Mouse (Mus musculus): ENCODE measurements around the gene Cdkn2d. TPM values are rescaled to one million over a fixed set of nuclear protein-coding genes. Genes with fewer than 3 reads are reported as not detected.
A peak's percentile ranks its signal among the peaks of the same experiment; 100 is the strongest.

Cdkn2d gene
- total and polyA plus RNA-seq, 2 experiments from 2014 or later, result 115 to 134 TPM

DNA sequence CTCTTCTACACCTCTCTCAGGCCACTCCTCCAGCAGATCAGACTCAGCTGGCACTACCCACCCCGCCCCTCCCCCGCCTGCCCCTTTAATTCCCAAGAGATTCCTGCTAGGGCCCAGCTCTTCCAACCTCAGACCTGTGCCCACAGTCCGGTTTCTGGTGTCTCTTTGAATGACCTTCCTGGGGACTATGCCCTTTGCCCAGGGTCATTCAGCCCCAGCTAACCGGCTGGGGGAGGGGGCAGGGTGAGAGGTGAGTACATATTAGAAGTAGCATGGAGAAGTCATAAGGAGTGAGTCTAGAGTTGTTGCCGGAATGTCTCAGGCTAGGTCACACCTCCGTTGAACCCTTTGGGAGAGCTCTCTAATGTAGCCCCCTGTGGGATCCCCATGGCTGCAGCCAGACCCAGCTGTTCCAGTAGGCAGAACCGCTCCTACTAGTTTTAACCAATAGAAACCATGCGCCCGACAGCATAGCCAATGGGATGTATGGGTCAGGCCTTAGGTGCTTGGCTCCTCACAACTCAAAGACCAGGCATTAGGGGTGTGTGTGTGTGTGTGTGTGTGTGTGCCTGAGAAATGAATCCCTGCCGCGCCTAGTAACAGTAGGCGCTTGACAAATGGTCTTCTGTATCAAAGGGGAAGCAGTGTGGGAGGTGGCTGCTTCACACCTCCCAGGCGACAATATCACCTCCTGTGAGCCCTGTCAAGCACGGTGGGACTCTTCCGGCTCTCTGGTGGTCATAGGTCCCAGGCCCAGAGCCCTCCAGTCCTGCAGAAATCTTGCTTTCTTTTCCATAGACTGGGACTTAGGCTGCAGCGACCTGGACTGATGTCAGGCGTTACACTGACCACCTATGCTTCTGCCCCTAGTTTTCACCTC, 41.3 kb downstream of the Cdkn2d start:
- ATAC-seq, result no peak
- no peak for TF ChIP-seq CTCF (IDR thresholded peaks at IDR 0.05; ENCODE audit: low read depth)
- H3K4me2 ChIP-seq (ENCODE audit: low read depth, low read length), result no peak overlapping the region
- H3K4me3 ChIP-seq (ENCODE audit: low read length), result no peak overlapping the region
- H3K27me3 ChIP-seq (ENCODE audit: insufficient read depth, low read length), result peaks cover 29% of the 10 kb centered on the region
- H3K9ac ChIP-seq (replicated peaks; ENCODE audit: low read length), result no peak overlapping the region
- H3K36me3 ChIP-seq (ENCODE audit: insufficient read depth, low read length), result no peaks in the 10 kb centered on the region
- H3K27ac ChIP-seq, result no peak overlapping the region
- no peaks in the 10 kb centered on the region for H3K4me1 ChIP-seq (ENCODE audit: insufficient read depth, low read length)
- no peaks in the 10 kb centered on the region for H3K9me3 ChIP-seq (ENCODE audit: low read length)
- WGBS, result 35% methylated on average over 17 of the region's 17 CpGs
- DNase-seq (ENCODE audit: low spot score), result no peak

DNA sequence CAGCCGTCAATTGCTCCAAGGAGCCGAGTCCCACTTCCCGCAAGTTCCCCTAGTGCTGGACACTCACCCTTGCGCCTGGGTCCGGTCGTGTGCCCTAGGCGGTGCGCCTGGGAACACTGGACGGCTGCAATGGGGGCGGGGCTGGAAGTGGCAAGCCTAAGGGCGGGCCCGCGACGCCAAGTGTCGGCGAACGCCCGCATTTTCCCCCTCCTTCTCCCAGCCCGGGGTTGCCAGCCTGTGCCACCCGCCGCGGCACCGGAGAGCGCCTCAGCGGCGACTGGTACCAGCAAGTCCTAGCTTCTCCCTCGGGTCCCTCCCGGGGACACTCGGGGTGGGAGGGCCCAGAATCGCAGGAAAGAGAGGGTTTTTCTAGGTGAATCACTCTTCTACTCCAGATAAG, 42.9 kb downstream of the Cdkn2d start, which contains the start of gene S1pr5:
Gene S1pr5 (minus strand): TSS at position 118 of the 400 bp plus-strand sequence.
- no peaks in the 10 kb centered on the region for H3K36me3 ChIP-seq (ENCODE audit: insufficient read depth, low read length)
- WGBS, result 2% methylated on average over 28 of the region's 30 CpGs
- no peak within 1 kb of the TSS for H3K9ac ChIP-seq (replicated peaks; ENCODE audit: low read length)
- no peak for TF ChIP-seq CTCF (IDR thresholded peaks at IDR 0.05; ENCODE audit: low read depth)
- H3K4me1 ChIP-seq (ENCODE audit: insufficient read depth, low read length), result no peaks in the 10 kb centered on the region
- DNase-seq (ENCODE audit: low spot score), result no peak
- no peaks in the 10 kb centered on the region for H3K9me3 ChIP-seq (ENCODE audit: low read length)
- 0 out of 2 replicates have a peak within 1 kb of the TSS, but pooled peaks have one; percentile 4 for H3K4me3 ChIP-seq (ENCODE audit: low read length)
- no peak for ATAC-seq
- peaks cover 37% of the 10 kb centered on the region for H3K27me3 ChIP-seq (ENCODE audit: insufficient read depth, low read length)
- H3K4me2 ChIP-seq (ENCODE audit: low read depth, low read length), result peak within 1 kb of the TSS; percentile 35
- H3K27ac ChIP-seq, result no peak within 1 kb of the TSS

GRCm38 (mm10) chr9:21246342-21246741, 44.9 kb downstream of the Cdkn2d start:
- Histone ChIP-seq H3K4me3 (ENCODE audit: low read length) (no peak overlapping the region), H3K27me3 (ENCODE audit: insufficient read depth, low read length) (peaks cover 46% of the 10 kb centered on the region), H3K4me2 (ENCODE audit: low read depth, low read length) (no peak overlapping the region), H3K4me1 (ENCODE audit: insufficient read depth, low read length) (no peaks in the 10 kb centered on the region), H3K27ac (no peak overlapping the region), H3K36me3 (ENCODE audit: insufficient read depth, low read length) (no peaks in the 10 kb centered on the region), H3K9ac (replicated peaks; ENCODE audit: low read length) (no peak overlapping the region), H3K9me3 (ENCODE audit: low read length) (no peaks in the 10 kb centered on the region)
- no peak for TF ChIP-seq CTCF (IDR thresholded peaks at IDR 0.05; ENCODE audit: low read depth)
- DNase-seq (ENCODE audit: low spot score) (no peak), ATAC-seq (no peak)
- WGBS, result 80% methylated on average over 1 of the region's 1 CpGs

DNA sequence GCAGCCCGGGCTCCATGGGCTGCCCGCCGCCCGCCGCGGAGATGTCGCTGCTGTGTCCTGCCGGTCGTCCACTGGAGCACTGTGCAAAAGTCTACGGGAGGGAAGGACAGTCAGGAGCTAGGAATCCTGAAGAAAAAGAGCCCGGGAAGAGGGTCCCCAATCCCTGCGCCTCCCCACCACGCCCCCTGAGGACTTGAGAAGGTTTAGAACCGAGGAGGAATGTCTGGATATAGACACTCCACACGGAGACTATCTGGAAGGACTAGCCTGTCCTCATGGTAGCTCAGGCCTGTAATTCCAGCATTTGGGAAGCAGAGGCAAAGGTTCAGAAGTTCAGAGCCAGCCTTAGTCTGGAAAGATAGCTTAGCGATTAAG, 46.1 kb downstream of the Cdkn2d start:
- no peak for DNase-seq (ENCODE audit: low spot score)
- H3K27me3 ChIP-seq (ENCODE audit: insufficient read depth, low read length), result peaks cover 46% of the 10 kb centered on the region
- 2% methylated on average over 8 of the region's 16 CpGs for WGBS
- ATAC-seq, result no peak
- peak overlapping the region; percentile 80 for H3K4me2 ChIP-seq (ENCODE audit: low read depth, low read length)
- peak overlapping the region; percentile 52; the same call in 1 of the 2 replicates for H3K9ac ChIP-seq (replicated peaks; ENCODE audit: low read length)
- no peaks in the 10 kb centered on the region for H3K36me3 ChIP-seq (ENCODE audit: insufficient read depth, low read length)
- no peaks in the 10 kb centered on the region for H3K4me1 ChIP-seq (ENCODE audit: insufficient read depth, low read length)
- H3K9me3 ChIP-seq (ENCODE audit: low read length), result no peaks in the 10 kb centered on the region
- TF ChIP-seq CTCF (IDR thresholded peaks at IDR 0.05; ENCODE audit: low read depth), result no peak
- peak overlapping the region; percentile 47 for H3K4me3 ChIP-seq (ENCODE audit: low read length)
- peak overlapping the region; percentile 67; the same call in 1 of the 2 replicates for H3K27ac ChIP-seq

DNA sequence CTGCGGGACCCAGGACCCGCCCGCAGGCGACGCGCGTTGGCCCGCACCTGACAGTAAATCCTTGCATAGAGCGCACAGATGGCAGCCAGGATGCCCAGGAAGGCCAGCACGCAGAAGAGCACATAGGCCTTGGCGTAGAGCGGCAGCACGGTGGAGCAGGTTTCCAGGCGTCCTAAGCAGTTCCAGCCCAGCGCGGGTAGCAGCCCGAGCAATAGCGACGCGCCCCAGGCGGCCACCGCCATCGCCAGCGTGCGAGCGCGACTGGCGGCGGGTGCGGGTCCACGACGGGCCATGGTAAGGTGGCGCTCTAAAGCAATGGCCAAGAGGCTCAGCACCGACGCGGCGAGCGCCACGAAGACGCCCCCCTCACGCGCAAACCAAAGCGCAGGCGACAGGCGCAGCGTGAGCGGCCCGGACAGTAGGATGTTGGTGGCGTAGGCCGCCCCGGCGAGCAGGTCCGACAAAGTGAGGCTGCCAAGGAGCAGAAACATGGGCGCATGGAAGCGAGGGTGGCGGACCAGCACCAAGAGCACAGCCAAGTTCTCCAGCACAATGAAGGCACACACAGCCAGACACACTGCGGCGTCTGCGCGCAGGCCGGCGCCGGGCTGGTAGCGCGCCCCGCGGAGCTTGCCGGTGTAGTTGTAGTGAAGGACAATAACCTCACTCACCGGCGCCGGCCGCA, 46.6 kb downstream of the Cdkn2d start:
- H3K36me3 ChIP-seq (ENCODE audit: insufficient read depth, low read length), result no peaks in the 10 kb centered on the region
- H3K4me3 ChIP-seq (ENCODE audit: low read length), result peak overlapping the region; percentile 47
- peak overlapping the region; percentile 67 for H3K27ac ChIP-seq
- H3K9me3 ChIP-seq (ENCODE audit: low read length), result no peaks in the 10 kb centered on the region
- H3K9ac ChIP-seq (replicated peaks; ENCODE audit: low read length), result peak overlapping the region; percentile 52
- 1% methylated on average over 72 of the region's 72 CpGs for WGBS
- H3K27me3 ChIP-seq (ENCODE audit: insufficient read depth, low read length), result peaks cover 43% of the 10 kb centered on the region
- DNase-seq (ENCODE audit: low spot score), result peak; percentile 45
- ATAC-seq, result peak; percentile 59
- H3K4me1 ChIP-seq (ENCODE audit: insufficient read depth, low read length), result no peaks in the 10 kb centered on the region
- peak overlapping the region; percentile 80 for H3K4me2 ChIP-seq (ENCODE audit: low read depth, low read length)
- TF ChIP-seq CTCF (IDR thresholded peaks at IDR 0.05; ENCODE audit: low read depth), result 0 out of 2 replicates have a peak, but pooled peaks have one; percentile 9

GRCm38 (mm10) chr9:21243826-21244427, 47.3 kb downstream of the Cdkn2d start:
- H3K27ac ChIP-seq, result peak overlapping the region; percentile 67
- WGBS, result 3% methylated on average over 42 of the region's 42 CpGs
- peaks cover 37% of the 10 kb centered on the region for H3K27me3 ChIP-seq (ENCODE audit: insufficient read depth, low read length)
- peak; percentile 31 for DNase-seq (ENCODE audit: low spot score)
- no peaks in the 10 kb centered on the region for H3K36me3 ChIP-seq (ENCODE audit: insufficient read depth, low read length)
- peak overlapping the region; percentile 52 for H3K9ac ChIP-seq (replicated peaks; ENCODE audit: low read length)
- H3K4me3 ChIP-seq (ENCODE audit: low read length), result peak overlapping the region; percentile 47
- ATAC-seq, result peak; percentile 46
- H3K4me1 ChIP-seq (ENCODE audit: insufficient read depth, low read length), result no peaks in the 10 kb centered on the region
- no peak for TF ChIP-seq CTCF (IDR thresholded peaks at IDR 0.05; ENCODE audit: low read depth)
- peak overlapping the region; percentile 80 for H3K4me2 ChIP-seq (ENCODE audit: low read depth, low read length)
- no peaks in the 10 kb centered on the region for H3K9me3 ChIP-seq (ENCODE audit: low read length)

Data from hindbrain, postnatal 0 days (tissue).